Mouse (Mus musculus) midbrain, embryonic 11.5 days (tissue): ENCODE results near the gene Prdx6. TPM values are rescaled to one million over a fixed set of nuclear protein-coding genes. Genes with fewer than 3 reads are reported as not detected.
A peak's percentile ranks its signal among the peaks of the same experiment; 100 is the strongest.

Experiments
- ATAC-seq: fragments of 200-750 bp; cut with Nextera tagmentation; 2 replicates; pipeline ENCODE4 v1.8.0; 2017; ENCODE audit warnings: moderate TSS enrichment, moderate library complexity; ENCODE audit not compliant: low FRiP score
- DNase-seq: peaks from one replicate; pipeline ENCODE4 v3.0.0; 2015; ENCODE audit warnings: low spot score; ENCODE audit errors: missing footprints
- H3K27ac ChIP-seq: fragments of 300-500 bp; sonication (generic); 2 replicates; pipeline ENCODE4 v1.5.1; 2014; ENCODE audit warnings: low read depth, low read length
- H3K27me3 ChIP-seq: fragments of 300-500 bp; sonication (generic); 2 replicates; pipeline ENCODE4 v1.6.1; 2014; ENCODE audit warnings: mild to moderate bottlenecking, low read length, moderate library complexity, mixed read lengths; ENCODE audit not compliant: control insufficient read depth, insufficient read depth
- H3K36me3 ChIP-seq: fragments of 300-500 bp; sonication (generic); 2 replicates; pipeline ENCODE4 v1.6.1; 2014; ENCODE audit warnings: mild to moderate bottlenecking, low read length, moderate library complexity, mixed read lengths; ENCODE audit not compliant: control insufficient read depth, insufficient read depth
- H3K4me1 ChIP-seq: fragments of 300-500 bp; sonication (generic); 2 replicates; pipeline ENCODE4 v1.6.1; 2014; ENCODE audit warnings: low read length; ENCODE audit not compliant: control insufficient read depth, insufficient read depth
- H3K4me2 ChIP-seq: fragments of 300-500 bp; sonication (generic); 2 replicates; pipeline ENCODE4 v1.6.1; 2014; ENCODE audit warnings: mild to moderate bottlenecking, moderate library complexity
- H3K4me3 ChIP-seq: fragments of 300-500 bp; sonication (generic); 2 replicates; pipeline ENCODE4 v1.5.1; 2014; ENCODE audit warnings: low read depth, low read length
- H3K9ac ChIP-seq: fragments of 300-500 bp; sonication (generic); 2 replicates; pipeline ENCODE4 v1.6.1; 2014; ENCODE audit warnings: low read length
- H3K9me3 ChIP-seq: fragments of 300-500 bp; sonication (generic); 2 replicates; pipeline ENCODE4 v1.6.1; 2016; ENCODE audit warnings: low read length; ENCODE audit not compliant: control insufficient read depth
- WGBS: fragments of 180-500 bp; shearing (Covaris S2); extraction: QIAGEN DNeasy Blood & Tissue Kit; methylation state at CpG from one replicate; pipeline ENCODE4 v1.1.7; 2014; 5-methylcytosine and 5-hydroxymethylcytosine counted together
- polyA plus RNA-seq: library from polyadenylated mRNA; unstranded; fragments of >200 nt; fragmentation: Nextera tagmentation; extraction: Ambion mirVana; gene quantifications from 2 replicates; pipeline ENCODE4 v1.2.1, GENCODE M21; 2014

The Prdx6 gene
- polyA plus RNA-seq, 1 experiment from 2014 or later = 389 TPM

- no peak overlapping the region for H3K9ac ChIP-seq
- DNase-seq = no peak
These were observed 18.3 kb upstream of the Prdx6 start for GRCm38 (mm10) chr1:161269346-161269745.

DNA sequence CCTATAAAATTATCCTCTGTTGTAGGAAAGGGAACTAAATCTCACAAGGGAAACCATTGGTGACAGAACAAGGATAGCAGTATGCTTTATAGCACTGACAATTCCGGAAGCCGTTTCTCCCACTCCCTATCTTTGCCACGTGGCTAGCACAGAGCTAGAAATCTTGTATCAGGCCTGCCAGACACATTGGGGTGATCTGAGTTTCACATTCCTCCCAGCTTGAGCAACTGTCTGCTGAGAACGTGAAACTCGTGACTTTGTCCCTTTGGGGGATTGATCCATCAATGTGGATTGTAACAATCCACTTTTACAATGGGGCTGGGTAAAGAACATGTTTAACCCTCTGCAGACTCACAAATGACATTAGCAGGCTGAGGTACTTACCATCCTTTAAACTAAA is 17.9 kb upstream of the Prdx6 start:
- no peaks in the 10 kb centered on the region; the same call in 1 of the 2 replicates for H3K4me1 ChIP-seq
- H3K36me3 ChIP-seq = no peaks in the 10 kb centered on the region
- H3K4me2 ChIP-seq = no peak overlapping the region
- H3K27ac ChIP-seq = no peak overlapping the region
- H3K9ac ChIP-seq = no peak overlapping the region
- no peak for ATAC-seq
- no peaks in the 10 kb centered on the region for H3K9me3 ChIP-seq
- DNase-seq = peak; percentile 80
- no peak overlapping the region for H3K4me3 ChIP-seq
- H3K27me3 ChIP-seq = no peaks in the 10 kb centered on the region
- whole genome bisulfite sequencing = 70% methylated on average over 5 of the region's 5 CpGs

More at GRCm38 (mm10) chr1:161269346-161269745, 18.3 kb upstream of the Prdx6 start:
- Histone ChIP-seq H3K4me2 (no peak overlapping the region), H3K27ac (no peak overlapping the region), H3K9me3 (no peaks in the 10 kb centered on the region), H3K36me3 (no peaks in the 10 kb centered on the region), H3K27me3 (no peaks in the 10 kb centered on the region), H3K4me1 (no peaks in the 10 kb centered on the region; the same call in 1 of the 2 replicates), H3K4me3 (no peak overlapping the region)
- no peak for ATAC-seq
- 80% methylated on average over 4 of the region's 4 CpGs for WGBS

DNA sequence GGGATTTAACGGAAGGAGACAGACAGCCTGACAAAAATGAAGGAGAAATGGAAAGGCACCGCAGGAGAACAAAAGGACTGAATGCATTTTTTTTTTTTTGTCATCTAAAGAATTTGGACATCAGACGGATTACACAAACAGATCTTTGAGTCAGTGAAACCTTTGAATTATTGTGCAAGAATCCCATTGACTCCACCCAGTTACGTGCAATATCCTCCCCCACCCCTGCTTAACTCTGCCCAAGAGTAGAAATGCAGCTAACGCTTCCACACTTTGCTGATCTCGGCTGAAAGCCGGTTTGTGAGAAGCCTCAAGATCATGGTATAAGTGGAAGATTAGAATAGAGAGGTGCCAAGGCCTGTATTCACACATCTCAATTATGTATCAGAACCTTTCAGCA is 17.1 kb upstream of the Prdx6 start:
- Histone ChIP-seq H3K27ac (no peak overlapping the region), H3K27me3 (no peaks in the 10 kb centered on the region), H3K36me3 (no peaks in the 10 kb centered on the region), H3K4me3 (no peak overlapping the region), H3K4me2 (no peak overlapping the region), H3K9ac (no peak overlapping the region), H3K4me1 (no peaks in the 10 kb centered on the region; the same call in 1 of the 2 replicates), H3K9me3 (no peaks in the 10 kb centered on the region)
- ATAC-seq (no peak), DNase-seq (no peak)
- WGBS = 50% methylated on average over 7 of the region's 7 CpGs

GRCm38 (mm10) chr1:161264961-161265360 is 13.9 kb upstream of the Prdx6 start:
- no peaks in the 10 kb centered on the region for H3K36me3 ChIP-seq
- H3K27ac ChIP-seq = no peak overlapping the region
- no peaks in the 10 kb centered on the region; the same call in 1 of the 2 replicates for H3K4me1 ChIP-seq
- no peak overlapping the region for H3K4me2 ChIP-seq
- ATAC-seq (no peak), DNase-seq (no peak)
- no peaks in the 10 kb centered on the region for H3K9me3 ChIP-seq
- H3K9ac ChIP-seq = no peak overlapping the region
- no peaks in the 10 kb centered on the region for H3K27me3 ChIP-seq
- H3K4me3 ChIP-seq = no peak overlapping the region
- WGBS = 80% methylated on average over 5 of the region's 5 CpGs

DNA sequence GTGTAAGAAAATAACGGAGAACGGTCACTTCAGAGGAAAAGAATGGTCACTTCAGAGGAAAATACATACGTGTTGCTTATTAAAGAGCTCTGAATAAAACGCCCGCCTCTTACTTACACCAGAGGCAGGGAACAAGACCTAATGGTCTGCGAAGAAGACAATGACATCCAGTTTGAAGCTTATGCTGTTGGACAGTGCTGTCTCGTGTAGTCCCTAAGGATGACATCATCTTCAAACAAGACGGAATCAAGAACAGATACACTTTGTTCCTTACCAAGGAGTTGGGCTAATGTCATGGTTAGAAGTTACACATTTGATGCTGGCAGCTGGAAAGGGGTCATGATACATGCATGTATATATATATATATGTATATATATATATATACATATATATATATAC is 12.6 kb upstream of the Prdx6 start:
- ATAC-seq = no peak
- Histone ChIP-seq H3K27me3 (no peaks in the 10 kb centered on the region), H3K4me3 (no peak overlapping the region), H3K27ac (no peak overlapping the region), H3K36me3 (no peaks in the 10 kb centered on the region), H3K4me1 (no peaks in the 10 kb centered on the region; the same call in 1 of the 2 replicates), H3K9ac (no peak overlapping the region), H3K4me2 (no peak overlapping the region), H3K9me3 (no peaks in the 10 kb centered on the region)
- DNase-seq = no peak
- WGBS = 91% methylated on average over 8 of the region's 8 CpGs

DNA sequence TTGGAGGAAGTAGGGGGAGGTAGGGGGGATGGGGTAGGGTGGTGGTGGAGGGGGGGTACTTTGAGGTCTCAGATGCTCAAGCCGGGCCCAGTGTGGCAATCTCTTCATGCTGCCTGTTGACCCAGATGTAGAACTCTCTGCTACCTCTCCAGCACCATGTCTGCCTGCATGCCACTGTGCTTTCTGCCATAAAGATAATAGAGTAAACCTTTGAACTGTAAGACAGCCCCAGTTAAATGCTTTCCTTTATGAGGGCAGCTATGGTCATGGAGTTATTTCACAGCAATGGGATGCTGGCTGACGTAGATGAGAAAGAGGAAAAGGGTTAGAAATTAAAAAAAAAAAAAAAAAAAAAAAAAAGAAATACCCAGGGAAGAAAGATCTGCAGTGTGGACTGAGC is 11.5 kb upstream of the Prdx6 start:
- Histone ChIP-seq H3K9ac (no peak overlapping the region), H3K9me3 (no peaks in the 10 kb centered on the region), H3K4me2 (no peak overlapping the region), H3K27ac (no peak overlapping the region), H3K4me3 (no peak overlapping the region), H3K27me3 (no peaks in the 10 kb centered on the region), H3K36me3 (no peaks in the 10 kb centered on the region), H3K4me1 (no peaks in the 10 kb centered on the region)
- no peak for ATAC-seq
- WGBS = 88% methylated on average over 2 of the region's 2 CpGs
- no peak for DNase-seq

- Histone ChIP-seq H3K27ac (no peak overlapping the region), H3K36me3 (no peaks in the 10 kb centered on the region), H3K4me3 (no peak overlapping the region), H3K27me3 (no peaks in the 10 kb centered on the region), H3K9ac (no peak overlapping the region), H3K9me3 (no peaks in the 10 kb centered on the region), H3K4me2 (no peak overlapping the region), H3K4me1 (no peaks in the 10 kb centered on the region)
- WGBS = 69% methylated on average over 2 of the region's 2 CpGs
- ATAC-seq (no peak), DNase-seq (no peak)
These were observed 9.7 kb upstream of the Prdx6 start for GRCm38 (mm10) chr1:161260761-161261160.

DNA sequence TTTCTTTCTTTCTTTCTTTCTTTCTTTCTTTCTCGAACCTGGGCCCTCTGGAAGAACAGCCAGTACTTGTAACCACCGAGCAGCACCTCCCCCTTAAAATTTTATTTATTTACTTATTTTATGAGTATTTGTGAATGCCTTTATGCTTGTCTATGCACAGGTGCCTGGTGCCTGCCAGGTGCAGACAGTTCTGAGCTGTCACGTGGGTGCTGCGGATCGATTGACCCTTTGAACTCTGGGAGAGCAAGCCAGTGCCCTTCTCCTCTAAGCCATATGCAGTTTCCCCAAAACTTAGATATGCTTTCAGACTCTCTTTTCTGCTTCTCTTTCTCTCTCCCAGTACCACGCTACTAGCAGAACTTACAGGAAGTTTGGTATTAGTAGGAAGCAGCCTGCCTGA is 8.1 kb upstream of the Prdx6 start:
- Histone ChIP-seq H3K27me3 (no peaks in the 10 kb centered on the region), H3K9ac (no peak overlapping the region), H3K4me2 (no peak overlapping the region), H3K9me3 (no peaks in the 10 kb centered on the region), H3K4me1 (no peaks in the 10 kb centered on the region), H3K4me3 (no peak overlapping the region), H3K36me3 (no peaks in the 10 kb centered on the region), H3K27ac (no peak overlapping the region)
- 84% methylated on average over 5 of the region's 6 CpGs for WGBS
- DNase-seq (no peak), ATAC-seq (no peak)

GRCm38 (mm10) chr1:161258331-161258730 is 7.3 kb upstream of the Prdx6 start:
- H3K4me1 ChIP-seq = no peaks in the 10 kb centered on the region
- DNase-seq (no peak), ATAC-seq (no peak)
- 96% methylated on average over 2 of the region's 2 CpGs for WGBS
- H3K27me3 ChIP-seq = no peaks in the 10 kb centered on the region
- no peak overlapping the region for H3K9ac ChIP-seq
- no peaks in the 10 kb centered on the region for H3K36me3 ChIP-seq
- no peak overlapping the region for H3K27ac ChIP-seq
- H3K4me2 ChIP-seq = no peak overlapping the region
- no peaks in the 10 kb centered on the region for H3K9me3 ChIP-seq
- no peak overlapping the region for H3K4me3 ChIP-seq

GRCm38 (mm10) chr1:161256918-161257317 is 5.9 kb upstream of the Prdx6 start:
- ATAC-seq (no peak), DNase-seq (no peak)
- Histone ChIP-seq H3K27ac (no peak overlapping the region), H3K36me3 (no peaks in the 10 kb centered on the region), H3K4me1 (no peaks in the 10 kb centered on the region), H3K27me3 (peaks cover 2% of the 10 kb centered on the region; the same call in 1 of the 2 replicates), H3K4me3 (no peak overlapping the region), H3K4me2 (no peak overlapping the region), H3K9me3 (no peaks in the 10 kb centered on the region), H3K9ac (no peak overlapping the region)
- WGBS = 74% methylated on average over 7 of the region's 7 CpGs
